Mouse (Mus musculus) thymus, adult 2 months (tissue): ENCODE data around the gene Epha2. TPM values are rescaled to one million over a fixed set of nuclear protein-coding genes. Genes with fewer than 3 reads are reported as not detected.

Source experiments
- DNase-seq: peaks from one replicate; pipeline ENCODE4 v3.0.0; 2021
- H3K27ac ChIP-seq: fragments of 200-500 bp; 2 replicates; pipeline ENCODE4 v1.5.1; 2012; ENCODE audit warnings: low read length, control low read depth; ENCODE audit not compliant: control insufficient read depth, insufficient read depth
- H3K27me3 ChIP-seq: fragments of 200-500 bp; 2 replicates; pipeline ENCODE4 v1.6.1; 2012; ENCODE audit warnings: mild to moderate bottlenecking, low read length, moderate library complexity, mixed read lengths; ENCODE audit not compliant: control insufficient read depth, insufficient read depth
- H3K36me3 ChIP-seq: fragments of 200-500 bp; 2 replicates; pipeline ENCODE4 v1.6.1; 2012; ENCODE audit warnings: mild to moderate bottlenecking, low read length, moderate library complexity; ENCODE audit not compliant: control insufficient read depth, insufficient read depth
- H3K4me1 ChIP-seq: fragments of 200-500 bp; replicated peaks from 2 replicates; pipeline ENCODE4 v1.6.1; 2012; ENCODE audit warnings: low read length; ENCODE audit not compliant: control insufficient read depth, insufficient read depth
- H3K4me3 ChIP-seq: fragments of 200-500 bp; 2 replicates; pipeline ENCODE4 v1.5.1; 2012; ENCODE audit warnings: mild to moderate bottlenecking, low read length, control low read depth, moderate library complexity; ENCODE audit not compliant: control insufficient read depth, insufficient read depth
- CTCF ChIP-seq: fragments of 200-500 bp; IDR thresholded peaks from 2 replicates; pipeline ENCODE4 v1.5.1; 2012; ENCODE audit warnings: mild to moderate bottlenecking, control low read depth, low read length, moderate library complexity, borderline replicate concordance; ENCODE audit not compliant: control insufficient read depth, poor library complexity, insufficient read depth; ENCODE audit errors: extremely low read depth
- POLR2A ChIP-seq: fragments of 200-500 bp; IDR thresholded peaks from 2 replicates; pipeline ENCODE4 v1.6.1; 2012; ENCODE audit warnings: mild to moderate bottlenecking, low read length, control low read depth, moderate library complexity; ENCODE audit not compliant: control insufficient read depth, poor library complexity, insufficient read depth; ENCODE audit errors: extremely low read depth
- WGBS: fragments of 180-500 bp; shearing (Covaris S2); methylation state at CpG from one replicate; pipeline ENCODE4 v1.1.7; 2018; 5-methylcytosine and 5-hydroxymethylcytosine counted together
- polyA plus RNA-seq: library from polyadenylated mRNA; depleted of rRNA; stranded (reverse); fragments of >200 nt; gene quantifications from 2 replicates; pipeline ENCODE4 v1.2.3, GENCODE M21; 2012

Epha2 gene
- polyA plus RNA-seq, 1 experiment: 3.9 TPM

GRCm38 (mm10) chr4:141308857-141309772 is 8.1 kb downstream of the Epha2 start:
- H3K27ac ChIP-seq: no peak overlapping the region
- no peaks in the 10 kb centered on the region for H3K27me3 ChIP-seq
- no peak for DNase-seq
- H3K4me1 ChIP-seq: peaks cover 5% of the 10 kb centered on the region
- no peaks in the 10 kb centered on the region for H3K36me3 ChIP-seq
- no peak overlapping the region for H3K4me3 ChIP-seq
- TF ChIP-seq CTCF (no peak), POLR2A (no peak)
- 96% methylated on average over 34 of the region's 34 CpGs for WGBS

- TF ChIP-seq CTCF (no peak), POLR2A (no peak)
- peaks cover 5% of the 10 kb centered on the region for H3K4me1 ChIP-seq
Observed at GRCm38 (mm10) chr4:141309773-141310145, 8.7 kb downstream of the Epha2 start.

GRCm38 (mm10) chr4:141310191-141310606 is 9.2 kb downstream of the Epha2 start:
- Histone ChIP-seq H3K27ac (no peak overlapping the region), H3K4me1 (peaks cover 5% of the 10 kb centered on the region), H3K4me3 (no peak overlapping the region), H3K27me3 (no peaks in the 10 kb centered on the region), H3K36me3 (no peaks in the 10 kb centered on the region)
- TF ChIP-seq POLR2A (no peak), CTCF (no peak)
- no peak for DNase-seq
- WGBS: 80% methylated on average over 8 of the region's 8 CpGs

More at GRCm38 (mm10) chr4:141309773-141310145, 8.7 kb downstream of the Epha2 start:
- H3K36me3 ChIP-seq: no peaks in the 10 kb centered on the region
- no peak for DNase-seq
- no peak overlapping the region for H3K4me3 ChIP-seq
- no peak overlapping the region for H3K27ac ChIP-seq
- 93% methylated on average over 10 of the region's 10 CpGs for WGBS
- H3K27me3 ChIP-seq: no peaks in the 10 kb centered on the region

GRCm38 (mm10) chr4:141311078-141311477 is 10.0 kb downstream of the Epha2 start:
- 82% methylated on average over 7 of the region's 7 CpGs for WGBS
- Histone ChIP-seq H3K4me1 (peaks cover 5% of the 10 kb centered on the region), H3K27me3 (no peaks in the 10 kb centered on the region), H3K4me3 (no peak overlapping the region), H3K27ac (no peak overlapping the region), H3K36me3 (no peaks in the 10 kb centered on the region)
- no peak for TF ChIP-seq CTCF
- TF ChIP-seq POLR2A: no peak
- no peak for DNase-seq

GRCm38 (mm10) chr4:141311506-141311905 is 10.5 kb downstream of the Epha2 start:
- DNase-seq: no peak
- peaks cover 3% of the 10 kb centered on the region for H3K4me1 ChIP-seq
- no peaks in the 10 kb centered on the region for H3K36me3 ChIP-seq
- H3K27me3 ChIP-seq: no peaks in the 10 kb centered on the region
- H3K27ac ChIP-seq: no peak overlapping the region
- TF ChIP-seq CTCF: no peak
- no peak for TF ChIP-seq POLR2A
- WGBS: 91% methylated on average over 6 of the region's 6 CpGs
- no peak overlapping the region for H3K4me3 ChIP-seq

GRCm38 (mm10) chr4:141311908-141312307 is 10.9 kb downstream of the Epha2 start:
- no peaks in the 10 kb centered on the region for H3K36me3 ChIP-seq
- H3K27ac ChIP-seq: no peak overlapping the region
- DNase-seq: no peak
- WGBS: 91% methylated on average over 2 of the region's 2 CpGs
- no peak overlapping the region for H3K4me3 ChIP-seq
- H3K4me1 ChIP-seq: no peaks in the 10 kb centered on the region
- TF ChIP-seq POLR2A (no peak), CTCF (no peak)
- no peaks in the 10 kb centered on the region for H3K27me3 ChIP-seq

GRCm38 (mm10) chr4:141312513-141313131 is 11.6 kb downstream of the Epha2 start:
- no peak for TF ChIP-seq POLR2A
- no peak for TF ChIP-seq CTCF

More at GRCm38 (mm10) chr4:141312513-141313131, 11.6 kb downstream of the Epha2 start:
- H3K36me3 ChIP-seq: no peaks in the 10 kb centered on the region
- H3K4me3 ChIP-seq: no peak overlapping the region
- DNase-seq: no peak
- WGBS: 89% methylated on average over 17 of the region's 17 CpGs
- H3K27me3 ChIP-seq: no peaks in the 10 kb centered on the region
- H3K27ac ChIP-seq: no peak overlapping the region
- no peaks in the 10 kb centered on the region for H3K4me1 ChIP-seq
